Mouse (Mus musculus): ENCODE measurements around the gene Sept8.

DNA sequence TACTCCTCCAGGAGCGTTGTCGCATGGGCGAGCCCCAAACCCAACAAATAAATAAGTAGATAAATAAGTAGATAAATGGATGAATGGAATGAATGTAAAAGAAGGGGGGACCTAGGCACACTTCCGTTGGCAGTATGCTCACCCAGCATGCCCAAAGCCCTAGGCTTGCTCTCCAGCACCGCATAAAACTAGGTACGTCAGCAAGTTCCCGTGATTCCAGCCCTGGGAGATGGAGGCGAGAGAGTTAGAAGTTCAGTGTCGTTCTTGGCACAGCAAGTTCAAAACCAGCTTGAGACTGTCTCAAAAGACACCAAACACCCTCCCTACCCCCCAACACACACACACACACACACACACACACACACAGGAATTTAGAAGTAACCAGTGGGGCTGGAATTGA is 10.9 kb downstream of the Sept8 start:
- TF ChIP-seq EP300 (IDR thresholded peaks at IDR 0.05; ENCODE audit: low read depth), result no peak
- no peak for TF ChIP-seq CTCF (IDR thresholded peaks at IDR 0.05; ENCODE audit: low read depth)

All from liver, embryonic 14.5 days (tissue).